Mouse (Mus musculus): Measurements from ENCODE around the gene Slc26a9. TPM values are rescaled to one million over a fixed set of nuclear protein-coding genes. Genes with fewer than 3 reads are reported as not detected.
A peak's percentile ranks its signal among the peaks of the same experiment; 100 is the strongest.

Slc26a9 gene
- total RNA-seq, 2 experiments from 2014 or later: not detected

GRCm38 (mm10) chr1:131718952-131719694 lies 24.7 kb upstream of the Slc26a9 start:
- intact Hi-C loops (cut with DNase I): no loop called here
- Histone ChIP-seq H3K4me3 (no peak overlapping the region), H3K27ac (no peak overlapping the region)
- no peak for DNase-seq
- no peak for TF ChIP-seq CTCF (IDR thresholded peaks at IDR 0.05)

- DNase-seq: no peak
- H3K27ac ChIP-seq: no peak overlapping the region
- TF ChIP-seq CTCF (IDR thresholded peaks at IDR 0.05): no peak
- intact Hi-C loops (cut with DNase I): no loop called here
- H3K4me3 ChIP-seq: no peak overlapping the region
These were observed 21.8 kb upstream of the Slc26a9 start for GRCm38 (mm10) chr1:131721989-131722388.

GRCm38 (mm10) chr1:131723549-131723948 lies 20.3 kb upstream of the Slc26a9 start:
- intact Hi-C loops (cut with DNase I): no loop called here
- no peak for TF ChIP-seq CTCF (IDR thresholded peaks at IDR 0.05)
- Histone ChIP-seq H3K4me3 (no peak overlapping the region), H3K27ac (no peak overlapping the region)
- DNase-seq: no peak

- peak; percentile 51 for DNase-seq
These were observed 17.2 kb upstream of the Slc26a9 start for GRCm38 (mm10) chr1:131726586-131726985.

GRCm38 (mm10) chr1:131730639-131731437 lies 13.0 kb upstream of the Slc26a9 start:
- TF ChIP-seq CTCF (IDR thresholded peaks at IDR 0.05): no peak
- no peak overlapping the region for H3K27ac ChIP-seq

More at GRCm38 (mm10) chr1:131726586-131726985, 17.2 kb upstream of the Slc26a9 start:
- Histone ChIP-seq H3K4me3 (no peak overlapping the region), H3K27ac (no peak overlapping the region)
- intact Hi-C loops (cut with DNase I): no loop called here
- no peak for TF ChIP-seq CTCF (IDR thresholded peaks at IDR 0.05)

GRCm38 (mm10) chr1:131733474-131734180 lies 10.2 kb upstream of the Slc26a9 start:
- intact Hi-C loops (cut with DNase I): no loop called here
- DNase-seq: no peak
- TF ChIP-seq CTCF (IDR thresholded peaks at IDR 0.05): no peak
- no peak overlapping the region for H3K4me3 ChIP-seq
- H3K27ac ChIP-seq: no peak overlapping the region

More at GRCm38 (mm10) chr1:131730639-131731437, 13.0 kb upstream of the Slc26a9 start:
- intact Hi-C loops (cut with DNase I): no loop called here
- H3K4me3 ChIP-seq: no peak overlapping the region
- DNase-seq: no peak

- intact Hi-C loops (cut with DNase I): no loop called here
- Histone ChIP-seq H3K4me3 (no peak overlapping the region), H3K27ac (no peak overlapping the region)
- DNase-seq: no peak
- no peak for TF ChIP-seq CTCF (IDR thresholded peaks at IDR 0.05)
These were observed 9.1 kb upstream of the Slc26a9 start for GRCm38 (mm10) chr1:131734657-131735273.

- intact Hi-C loops (cut with DNase I): no loop called here
- no peak overlapping the region for H3K27ac ChIP-seq
These were observed 7.3 kb upstream of the Slc26a9 start for GRCm38 (mm10) chr1:131736494-131736893.

GRCm38 (mm10) chr1:131737269-131737668 lies 6.6 kb upstream of the Slc26a9 start:
- no peak overlapping the region for H3K4me3 ChIP-seq
- no peak for TF ChIP-seq CTCF (IDR thresholded peaks at IDR 0.05)
- intact Hi-C loops (cut with DNase I): no loop called here
- H3K27ac ChIP-seq: no peak overlapping the region
- DNase-seq: peak; percentile 89

More at GRCm38 (mm10) chr1:131736494-131736893, 7.3 kb upstream of the Slc26a9 start:
- no peak for DNase-seq
- H3K4me3 ChIP-seq: no peak overlapping the region
- TF ChIP-seq CTCF (IDR thresholded peaks at IDR 0.05): no peak

- H3K27ac ChIP-seq: no peak overlapping the region
- H3K4me3 ChIP-seq: no peak overlapping the region
- no peak for DNase-seq
- intact Hi-C loops (cut with DNase I): no loop called here
- no peak for TF ChIP-seq CTCF (IDR thresholded peaks at IDR 0.05)
These were observed 5.1 kb upstream of the Slc26a9 start for GRCm38 (mm10) chr1:131738760-131739159.

GRCm38 (mm10) chr1:131739481-131740160 lies 4.2 kb upstream of the Slc26a9 start:
- DNase-seq: peak; percentile 69
- TF ChIP-seq CTCF (IDR thresholded peaks at IDR 0.05): no peak
- intact Hi-C loops (cut with DNase I): no loop called here
- Histone ChIP-seq H3K4me3 (no peak overlapping the region), H3K27ac (peak overlapping the region; percentile 46; the same call in 1 of the 2 replicates)

GRCm38 (mm10) chr1:131745391-131745790 lies 1.6 kb downstream of the Slc26a9 start:
- DNase-seq: no peak
- Histone ChIP-seq H3K27ac (no peak overlapping the region), H3K4me3 (no peak overlapping the region)
- no peak for TF ChIP-seq CTCF (IDR thresholded peaks at IDR 0.05)
- intact Hi-C loops (cut with DNase I): no loop called here
